Mouse (Mus musculus) thymus, postnatal 0 days (tissue): Measurements from ENCODE around the gene Pde11a. TPM values are rescaled to one million over a fixed set of nuclear protein-coding genes. Genes with fewer than 3 reads are reported as not detected.

ENCODE experiments used
- DNase-seq: peaks from one replicate; pipeline ENCODE4 v3.0.0-alpha.2; 2015; ENCODE audit warnings: low spot score
- polyA plus RNA-seq: library from polyadenylated mRNA; unstranded; fragments of >200 nt; fragmentation: Nextera tagmentation; extraction: Ambion mirVana; gene quantifications from 2 replicates; pipeline ENCODE4 v1.2.1, GENCODE M21; 2015

Pde11a gene
- 1.5 and 2.8 TPM in 2 replicates for polyA plus RNA-seq

- no peak for DNase-seq
These were observed at the start of gene Pde11a for GRCm38 (mm10) chr2:76338215-76339156. Gene Pde11a (minus strand): TSS chr2:76338774.

- no peak for DNase-seq
These were observed 48.0 kb upstream of the Pde11a start for GRCm38 (mm10) chr2:76386531-76386930.

- DNase-seq, result no peak
These were observed 40.1 kb upstream of the Pde11a start for GRCm38 (mm10) chr2:76378646-76379045.

- no peak for DNase-seq
These were observed 36.1 kb upstream of the Pde11a start for GRCm38 (mm10) chr2:76374544-76375206.

- no peak for DNase-seq
These were observed 33.7 kb upstream of the Pde11a start for GRCm38 (mm10) chr2:76372244-76372643.

- peak; percentile 14 for DNase-seq
These were observed 32.0 kb upstream of the Pde11a start for GRCm38 (mm10) chr2:76370656-76370922.

GRCm38 (mm10) chr2:76369821-76370655 lies 31.5 kb upstream of the Pde11a start, which contains the start of gene Rbm45:
Gene Rbm45 (plus strand): TSS chr2:76369984.
- DNase-seq, result peak; percentile 92

GRCm38 (mm10) chr2:76368861-76369660 lies 30.5 kb upstream of the Pde11a start:
- DNase-seq, result no peak

- peak; percentile 82 for DNase-seq
These were observed 28.8 kb upstream of the Pde11a start for GRCm38 (mm10) chr2:76367188-76367922.

- DNase-seq, result no peak
These were observed 27.2 kb upstream of the Pde11a start for GRCm38 (mm10) chr2:76365811-76366210.

- DNase-seq, result peak; percentile 5
These were observed 23.5 kb upstream of the Pde11a start for GRCm38 (mm10) chr2:76362111-76362510.

GRCm38 (mm10) chr2:76360226-76360625 lies 21.7 kb upstream of the Pde11a start, which contains the start of gene Cyct:
Gene Cyct (minus strand): TSS chr2:76360450.
- DNase-seq, result no peak

GRCm38 (mm10) chr2:76347839-76348238 lies 9.3 kb upstream of the Pde11a start:
- no peak for DNase-seq

GRCm38 (mm10) chr2:76342146-76342545 lies 3.6 kb upstream of the Pde11a start:
- DNase-seq, result no peak

GRCm38 (mm10) chr2:76334596-76334995 lies 4.0 kb downstream of the Pde11a start:
- no peak for DNase-seq

GRCm38 (mm10) chr2:76332161-76332805 lies 6.3 kb downstream of the Pde11a start:
- DNase-seq, result no peak

GRCm38 (mm10) chr2:76330081-76330480 lies 8.5 kb downstream of the Pde11a start:
- no peak for DNase-seq

GRCm38 (mm10) chr2:76326161-76326560 lies 12.4 kb downstream of the Pde11a start:
- DNase-seq, result no peak

GRCm38 (mm10) chr2:76324463-76324862 lies 14.1 kb downstream of the Pde11a start:
- DNase-seq, result no peak
